Mouse (Mus musculus): ENCODE data around the gene Ppp3ca. TPM values are rescaled to one million over a fixed set of nuclear protein-coding genes. Genes with fewer than 3 reads are reported as not detected.

The Ppp3ca gene
- polyA plus RNA-seq, 1 experiment: 9.7 TPM

DNA sequence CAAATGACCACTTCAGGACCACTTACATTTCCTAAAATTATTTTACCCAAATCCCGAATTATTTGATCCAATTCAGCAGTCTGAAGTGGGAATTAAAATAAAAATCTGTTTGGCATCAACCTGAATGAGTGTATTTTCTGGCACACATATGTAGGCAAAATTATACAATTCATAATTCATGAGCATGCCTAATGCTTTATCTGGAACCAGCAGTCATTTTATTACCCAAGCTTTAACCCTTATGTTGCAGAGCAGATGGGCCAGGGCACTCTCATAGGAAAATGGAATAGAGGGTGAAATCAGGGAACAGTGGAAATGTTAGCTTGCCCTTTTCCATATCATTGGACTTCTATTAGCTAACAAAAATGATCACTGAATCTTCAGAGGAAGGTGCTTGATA, 307.9 kb downstream of the Ppp3ca start:
- Histone ChIP-seq H3K79me3 (ENCODE audit: low read depth) (no peaks in the 10 kb centered on the region), H3K27me3 (ENCODE audit: control insufficient read depth, insufficient read depth, insufficient read length) (no peaks in the 10 kb centered on the region), H3ac (ENCODE audit: control insufficient read depth, insufficient read length, low read depth) (no peak overlapping the region), H3K79me2 (ENCODE audit: control insufficient read depth, insufficient read depth) (no peaks in the 10 kb centered on the region), H3K4me3 (ENCODE audit: insufficient read depth, poor library complexity, severe bottlenecking) (no peak overlapping the region), H3K36me3 (ENCODE audit: control insufficient read depth, insufficient read depth) (no peaks in the 10 kb centered on the region)
- TF ChIP-seq MAX (IDR thresholded peaks at IDR 0.05): no peak
- no peak for TF ChIP-seq MYOG (IDR thresholded peaks at IDR 0.05; ENCODE audit: control insufficient read depth, extremely low read depth, insufficient read length)
- no peak for TF ChIP-seq FOSL1 (IDR thresholded peaks at IDR 0.05; ENCODE audit: insufficient read depth, low read length, poor library complexity, severe bottlenecking)
- no peak for TF ChIP-seq CTCF (IDR thresholded peaks at IDR 0.05; ENCODE audit: control insufficient read depth, insufficient read depth, insufficient read length)
- TF ChIP-seq USF1 (IDR thresholded peaks at IDR 0.05; ENCODE audit: low read depth): no peak
- TF ChIP-seq CEBPB (IDR thresholded peaks at IDR 0.05; ENCODE audit: low read depth): no peak
- no peak for TF ChIP-seq MYOD1 (IDR thresholded peaks at IDR 0.05; ENCODE audit: control insufficient read depth, insufficient read length, low read depth)

DNA sequence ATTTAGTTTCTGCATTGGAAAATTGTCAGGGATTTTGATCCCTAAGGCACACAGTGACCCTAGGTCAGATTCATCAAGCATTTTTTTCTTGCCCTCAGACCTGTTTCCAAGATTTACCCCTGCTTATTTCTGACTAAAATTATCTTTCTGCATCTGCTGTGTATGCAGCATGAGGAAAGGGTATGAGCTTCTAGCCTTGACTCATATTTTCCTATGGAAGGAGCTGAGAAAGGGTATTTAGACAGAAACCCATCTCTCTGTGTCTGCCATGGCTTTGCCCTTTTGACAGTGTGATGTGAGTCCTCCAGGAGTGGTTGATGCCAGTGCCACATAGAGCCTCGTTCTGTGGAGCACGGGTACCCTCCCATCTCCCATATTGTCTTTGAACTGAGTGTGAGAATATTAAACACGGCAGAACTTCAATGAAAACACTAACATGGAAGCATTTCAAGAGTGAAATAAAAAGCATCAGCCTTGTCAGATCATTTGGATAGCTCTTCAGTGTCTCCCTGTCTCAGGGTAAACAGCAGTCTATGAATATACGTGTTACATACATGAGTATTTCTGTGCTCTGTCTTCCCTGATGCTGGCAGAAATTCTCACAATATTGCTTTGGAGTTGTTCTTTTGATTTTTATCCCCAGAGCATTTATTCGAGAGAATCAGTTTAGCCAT, 311.1 kb downstream of the Ppp3ca start:
- H3ac ChIP-seq (ENCODE audit: control insufficient read depth, insufficient read length, low read depth): no peak overlapping the region

DNA sequence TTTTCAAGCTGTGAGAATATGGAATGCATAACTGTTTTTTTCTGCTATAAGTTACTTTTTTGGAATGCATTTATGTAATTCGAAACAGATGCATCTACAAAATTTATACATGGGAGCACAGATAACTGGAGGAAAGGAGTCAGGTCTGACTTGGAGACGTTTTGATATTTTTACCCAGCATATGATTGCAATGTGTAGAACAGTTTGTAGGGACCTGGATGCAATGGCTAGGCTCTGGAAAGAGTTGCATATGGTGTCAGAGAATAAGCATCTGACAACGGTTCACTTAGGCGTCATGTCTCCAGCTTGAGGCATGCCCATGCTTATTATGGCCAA, 311.6 kb downstream of the Ppp3ca start:
- Histone ChIP-seq H3K36me3 (ENCODE audit: control insufficient read depth, insufficient read depth) (no peaks in the 10 kb centered on the region), H3K79me3 (ENCODE audit: low read depth) (no peaks in the 10 kb centered on the region), H3ac (ENCODE audit: control insufficient read depth, insufficient read length, low read depth) (no peak overlapping the region), H3K4me3 (ENCODE audit: insufficient read depth, poor library complexity, severe bottlenecking) (no peak overlapping the region), H3K79me2 (ENCODE audit: control insufficient read depth, insufficient read depth) (no peaks in the 10 kb centered on the region), H3K27me3 (ENCODE audit: control insufficient read depth, insufficient read depth, insufficient read length) (no peaks in the 10 kb centered on the region)
- TF ChIP-seq MYOG (IDR thresholded peaks at IDR 0.05; ENCODE audit: control insufficient read depth, extremely low read depth, insufficient read length) (no peak), USF1 (IDR thresholded peaks at IDR 0.05; ENCODE audit: low read depth) (no peak), CTCF (IDR thresholded peaks at IDR 0.05; ENCODE audit: control insufficient read depth, insufficient read depth, insufficient read length) (no peak), MYOD1 (IDR thresholded peaks at IDR 0.05; ENCODE audit: control insufficient read depth, insufficient read length, low read depth) (no peak), CEBPB (IDR thresholded peaks at IDR 0.05; ENCODE audit: low read depth) (no peak), MAX (IDR thresholded peaks at IDR 0.05) (no peak), FOSL1 (IDR thresholded peaks at IDR 0.05; ENCODE audit: insufficient read depth, low read length, poor library complexity, severe bottlenecking) (no peak)

More for the DNA sequence above, 311.1 kb downstream of the Ppp3ca start:
- TF ChIP-seq MYOG (IDR thresholded peaks at IDR 0.05; ENCODE audit: control insufficient read depth, extremely low read depth, insufficient read length): no peak
- TF ChIP-seq USF1 (IDR thresholded peaks at IDR 0.05; ENCODE audit: low read depth): no peak
- no peak for TF ChIP-seq MAX (IDR thresholded peaks at IDR 0.05)
- no peak for TF ChIP-seq CEBPB (IDR thresholded peaks at IDR 0.05; ENCODE audit: low read depth)
- Histone ChIP-seq H3K27me3 (ENCODE audit: control insufficient read depth, insufficient read depth, insufficient read length) (no peaks in the 10 kb centered on the region), H3K36me3 (ENCODE audit: control insufficient read depth, insufficient read depth) (no peaks in the 10 kb centered on the region), H3K79me2 (ENCODE audit: control insufficient read depth, insufficient read depth) (no peaks in the 10 kb centered on the region), H3K4me3 (ENCODE audit: insufficient read depth, poor library complexity, severe bottlenecking) (no peak overlapping the region), H3K79me3 (ENCODE audit: low read depth) (no peaks in the 10 kb centered on the region)

DNA sequence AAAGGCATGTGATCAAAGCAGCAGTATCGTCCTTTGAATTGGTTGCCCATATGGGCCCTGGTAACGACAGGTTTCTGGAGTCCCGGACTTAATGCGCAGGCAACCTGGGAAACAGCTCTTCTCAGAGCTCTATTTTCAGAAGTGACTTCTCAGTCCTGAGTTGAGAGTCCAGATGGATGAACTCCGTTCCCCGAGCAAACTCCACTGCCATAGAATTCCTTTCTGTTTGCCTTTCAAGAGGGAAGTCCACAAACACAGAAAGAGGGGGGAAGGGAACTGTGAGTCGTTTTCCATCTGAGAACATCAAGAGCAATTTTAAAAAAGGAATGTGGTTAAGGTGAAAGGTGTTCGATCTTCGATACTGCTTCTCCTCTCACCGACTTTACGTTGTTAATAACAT, 312.1 kb downstream of the Ppp3ca start:
- Histone ChIP-seq H3K4me3 (ENCODE audit: insufficient read depth, poor library complexity, severe bottlenecking) (no peak overlapping the region), H3K36me3 (ENCODE audit: control insufficient read depth, insufficient read depth) (no peaks in the 10 kb centered on the region), H3K79me3 (ENCODE audit: low read depth) (no peaks in the 10 kb centered on the region), H3ac (ENCODE audit: control insufficient read depth, insufficient read length, low read depth) (no peak overlapping the region), H3K79me2 (ENCODE audit: control insufficient read depth, insufficient read depth) (no peaks in the 10 kb centered on the region), H3K27me3 (ENCODE audit: control insufficient read depth, insufficient read depth, insufficient read length) (no peaks in the 10 kb centered on the region)
- TF ChIP-seq USF1 (IDR thresholded peaks at IDR 0.05; ENCODE audit: low read depth) (no peak), MAX (IDR thresholded peaks at IDR 0.05) (no peak), MYOD1 (IDR thresholded peaks at IDR 0.05; ENCODE audit: control insufficient read depth, insufficient read length, low read depth) (no peak), CEBPB (IDR thresholded peaks at IDR 0.05; ENCODE audit: low read depth) (no peak), FOSL1 (IDR thresholded peaks at IDR 0.05; ENCODE audit: insufficient read depth, low read length, poor library complexity, severe bottlenecking) (no peak), MYOG (IDR thresholded peaks at IDR 0.05; ENCODE audit: control insufficient read depth, extremely low read depth, insufficient read length) (no peak), CTCF (IDR thresholded peaks at IDR 0.05; ENCODE audit: control insufficient read depth, insufficient read depth, insufficient read length) (no peak)

DNA sequence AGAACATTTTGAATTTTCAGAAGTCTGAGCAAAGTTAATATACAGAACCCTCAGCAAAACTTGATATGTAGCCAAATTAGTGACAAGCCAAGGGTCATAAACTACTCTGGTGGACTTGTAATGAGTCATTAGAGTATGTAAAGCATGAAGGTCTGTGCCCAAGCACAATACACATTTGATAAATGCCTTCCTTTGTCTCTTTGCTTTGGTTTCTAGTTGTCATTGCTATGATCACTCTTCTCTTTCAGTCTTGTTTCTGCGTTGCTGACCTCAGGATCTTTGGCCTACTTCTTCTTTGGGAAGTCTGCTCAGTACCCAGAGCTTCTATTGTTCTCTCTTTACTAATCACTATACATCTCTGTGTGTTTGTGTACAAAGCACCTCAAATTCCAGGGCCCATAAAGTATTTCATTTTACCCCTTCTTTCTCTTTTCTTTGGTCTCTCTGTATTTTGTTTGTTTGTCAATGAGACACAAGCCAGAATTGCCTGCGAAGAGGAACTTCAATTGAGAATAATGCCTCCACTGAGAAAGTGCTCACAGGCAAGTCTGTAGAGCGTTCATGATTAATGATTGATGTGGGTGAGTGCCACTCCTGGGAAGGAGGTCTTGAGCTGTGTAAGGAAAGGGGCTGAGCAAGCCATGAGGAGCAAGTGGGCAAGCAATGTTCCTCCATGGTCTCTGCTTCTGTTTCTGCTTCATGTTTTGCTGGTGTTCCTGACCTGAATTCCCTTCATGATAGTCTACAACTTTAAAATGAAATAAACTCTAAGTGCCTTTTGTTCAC, 316.4 kb downstream of the Ppp3ca start:
- Histone ChIP-seq H3ac (ENCODE audit: control insufficient read depth, insufficient read length, low read depth) (no peak overlapping the region), H3K4me3 (ENCODE audit: insufficient read depth, poor library complexity, severe bottlenecking) (no peak overlapping the region), H3K79me2 (ENCODE audit: control insufficient read depth, insufficient read depth) (no peaks in the 10 kb centered on the region), H3K36me3 (ENCODE audit: control insufficient read depth, insufficient read depth) (no peaks in the 10 kb centered on the region), H3K79me3 (ENCODE audit: low read depth) (no peaks in the 10 kb centered on the region), H3K27me3 (ENCODE audit: control insufficient read depth, insufficient read depth, insufficient read length) (no peaks in the 10 kb centered on the region)
- TF ChIP-seq MYOG (IDR thresholded peaks at IDR 0.05; ENCODE audit: control insufficient read depth, extremely low read depth, insufficient read length): no peak
- no peak for TF ChIP-seq FOSL1 (IDR thresholded peaks at IDR 0.05; ENCODE audit: insufficient read depth, low read length, poor library complexity, severe bottlenecking)
- TF ChIP-seq MYOD1 (IDR thresholded peaks at IDR 0.05; ENCODE audit: control insufficient read depth, insufficient read length, low read depth): no peak
- TF ChIP-seq CEBPB (IDR thresholded peaks at IDR 0.05; ENCODE audit: low read depth): no peak

Small RNA genes within 50 kb of the gene (microRNA-seq; reads per million reads assigned to microRNA genes)
- not detected for gene Gm44327 (ENCODE audit: borderline microRNAs expressed)
